Mouse (Mus musculus): ENCODE results near the gene Vmn1r159. TPM values are rescaled to one million over a fixed set of nuclear protein-coding genes. Genes with fewer than 3 reads are reported as not detected.
"Not testable (repeated sequence)": the region's sequence is repeated elsewhere in the genome, so short reads cannot be mapped to it uniquely, and the experiment has no call there.

Vmn1r159 gene
- not detected in 2 replicates for polyA plus RNA-seq (2015; fragmentation: Nextera tagmentation; extraction: Ambion mirVana)

DNA sequence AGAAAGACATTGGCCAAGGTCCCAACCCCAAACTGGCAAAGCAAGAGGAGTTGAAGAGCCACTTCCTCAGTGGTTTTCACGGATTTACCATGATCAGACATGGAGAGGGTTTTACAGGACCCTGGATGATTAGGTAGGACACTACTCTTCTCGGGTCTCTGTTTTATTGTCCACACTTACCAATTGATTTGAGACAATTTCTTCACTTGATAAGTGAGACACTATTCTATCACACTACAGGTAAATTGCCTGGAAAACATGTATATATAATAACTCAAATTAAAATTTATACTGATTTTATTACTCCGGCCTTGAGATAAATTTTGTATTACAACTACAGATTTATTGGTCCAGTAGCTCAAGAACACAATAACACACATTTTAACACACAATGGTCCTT lies at the start of gene Vmn1r159:
TSS of gene Vmn1r159 (minus strand) at position 101 of the 400 bp plus-strand sequence.
- not testable (repeated sequence) for H3K4me1 ChIP-seq; H3K9me3 ChIP-seq; H3K4me2 ChIP-seq; H3K4me3 ChIP-seq; H3K36me3 ChIP-seq (replicated peaks); H3K9ac ChIP-seq; H3K27ac ChIP-seq; ATAC-seq (replicated peaks); H3K27me3 ChIP-seq (replicated peaks)
- WGBS, result 59% methylated on average over 3 of the region's 3 CpGs

DNA sequence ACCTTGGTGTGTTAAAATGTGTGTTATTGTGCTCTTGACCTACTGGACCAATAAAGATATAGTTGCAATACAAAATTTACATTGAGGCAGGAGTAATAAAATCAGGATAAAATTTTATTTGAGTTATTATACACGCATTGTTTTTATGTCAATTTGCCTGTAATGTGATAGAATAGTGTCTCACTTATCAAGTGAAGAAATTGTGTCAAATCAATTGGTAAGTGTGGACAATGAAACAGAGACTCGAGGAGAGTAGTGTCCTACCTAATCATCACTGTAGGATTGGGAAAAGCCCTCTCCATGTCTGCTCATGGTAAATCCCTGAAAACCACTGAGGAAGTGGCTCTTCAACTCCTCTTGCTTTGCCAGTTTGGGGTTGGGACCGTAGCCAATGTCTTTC lies 27.5 kb upstream of the Vmn1r159 start, which contains the start of gene Vmn1r160:
TSS of gene Vmn1r160 (plus strand) at position 301 of the 400 bp plus-strand sequence.
- H3K9me3 ChIP-seq; H3K4me3 ChIP-seq; H3K27ac ChIP-seq; H3K4me1 ChIP-seq; H3K27me3 ChIP-seq (replicated peaks); H3K36me3 ChIP-seq (replicated peaks); ATAC-seq (replicated peaks); H3K9ac ChIP-seq; H3K4me2 ChIP-seq: not testable (repeated sequence)
- 44% methylated on average over 1 of the region's 3 CpGs for WGBS

Other genes with a start within 250 kb of the Vmn1r159 start
- not detected in 2 replicates for gene Vmn1r155, start 185.6 kb downstream of the Vmn1r159 start, polyA plus RNA-seq (2015; fragmentation: Nextera tagmentation; extraction: Ambion mirVana)
- not detected in 2 replicates for gene Gm8693, start 151.3 kb downstream of the Vmn1r159 start, polyA plus RNA-seq (2015; fragmentation: Nextera tagmentation; extraction: Ambion mirVana)
- gene Gm4567, start 123.9 kb downstream of the Vmn1r159 start, polyA plus RNA-seq (2015; fragmentation: Nextera tagmentation; extraction: Ambion mirVana), result not detected in 2 replicates
- gene Vmn1r157, start 81.9 kb downstream of the Vmn1r159 start, polyA plus RNA-seq (2015; fragmentation: Nextera tagmentation; extraction: Ambion mirVana), result not detected in 2 replicates
- gene Vmn1r158, start 52.8 kb downstream of the Vmn1r159 start, polyA plus RNA-seq (2015; fragmentation: Nextera tagmentation; extraction: Ambion mirVana), result not detected in 2 replicates
- gene Vmn1r160, start 27.6 kb upstream of the Vmn1r159 start, polyA plus RNA-seq (2015; fragmentation: Nextera tagmentation; extraction: Ambion mirVana), result not detected in 2 replicates
- gene Gm4214, start 141.1 kb upstream of the Vmn1r159 start, polyA plus RNA-seq (2015; fragmentation: Nextera tagmentation; extraction: Ambion mirVana), result not detected in 2 replicates
- not detected in 2 replicates for gene Gm4216, start 176.3 kb upstream of the Vmn1r159 start, polyA plus RNA-seq (2015; fragmentation: Nextera tagmentation; extraction: Ambion mirVana)
- gene Vmn1r163, start 211.9 kb upstream of the Vmn1r159 start, polyA plus RNA-seq (2015; fragmentation: Nextera tagmentation; extraction: Ambion mirVana), result not detected in 2 replicates
- gene Gm8720, start 223.9 kb upstream of the Vmn1r159 start, polyA plus RNA-seq (2015; fragmentation: Nextera tagmentation; extraction: Ambion mirVana), result not detected in 2 replicates

Data from midbrain, embryonic 15.5 days (tissue).